Mouse (Mus musculus) thymus, adult 18-20 months (tissue): Measurements from ENCODE around the gene Carmil3.
A peak's percentile ranks its signal among the peaks of the same experiment; 100 is the strongest.

ENCODE experiments used
- DNase-seq, 2 experiments: peaks; one replicate each; pipeline ENCODE4 v3.0.0; 2022; ENCODE audit warnings: mixed read lengths in 2 of 2

Gene Carmil3

DNA sequence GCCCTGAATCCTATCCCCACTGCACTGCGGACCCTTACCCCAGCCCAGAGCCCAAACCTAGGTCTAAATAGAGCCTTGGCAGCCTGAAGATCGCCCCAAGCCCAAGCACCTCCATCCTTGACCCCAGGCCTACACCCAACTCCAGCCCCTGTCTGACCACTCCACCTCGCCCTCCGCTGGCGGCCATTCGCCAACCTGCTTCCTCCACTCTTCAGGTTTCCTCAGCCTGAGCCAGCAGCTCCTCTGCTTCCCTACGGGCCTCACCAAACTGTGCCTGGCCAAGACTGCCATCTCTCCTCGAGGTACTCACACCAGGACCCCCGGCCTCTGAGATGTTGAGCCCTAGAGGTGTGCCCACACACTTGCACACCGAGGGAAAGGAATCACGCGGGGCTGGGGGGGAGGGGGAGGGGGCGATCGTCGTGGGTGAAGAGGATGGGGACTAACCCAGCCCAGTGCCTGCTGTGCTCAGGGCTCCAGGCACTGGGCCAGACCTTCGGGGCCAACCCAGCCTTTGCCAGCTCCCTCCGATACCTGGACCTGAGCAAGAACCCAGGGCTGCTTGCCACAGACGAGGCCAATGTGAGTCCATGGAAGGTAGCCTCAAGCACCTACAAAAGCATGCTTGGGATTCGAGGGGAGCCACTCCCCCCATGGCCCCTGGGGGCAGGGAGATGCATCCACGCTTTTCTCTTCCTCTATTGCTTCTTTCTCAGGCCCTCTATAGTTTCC, 5.2 kb downstream of the Carmil3 start:
- no peak for DNase-seq

DNA sequence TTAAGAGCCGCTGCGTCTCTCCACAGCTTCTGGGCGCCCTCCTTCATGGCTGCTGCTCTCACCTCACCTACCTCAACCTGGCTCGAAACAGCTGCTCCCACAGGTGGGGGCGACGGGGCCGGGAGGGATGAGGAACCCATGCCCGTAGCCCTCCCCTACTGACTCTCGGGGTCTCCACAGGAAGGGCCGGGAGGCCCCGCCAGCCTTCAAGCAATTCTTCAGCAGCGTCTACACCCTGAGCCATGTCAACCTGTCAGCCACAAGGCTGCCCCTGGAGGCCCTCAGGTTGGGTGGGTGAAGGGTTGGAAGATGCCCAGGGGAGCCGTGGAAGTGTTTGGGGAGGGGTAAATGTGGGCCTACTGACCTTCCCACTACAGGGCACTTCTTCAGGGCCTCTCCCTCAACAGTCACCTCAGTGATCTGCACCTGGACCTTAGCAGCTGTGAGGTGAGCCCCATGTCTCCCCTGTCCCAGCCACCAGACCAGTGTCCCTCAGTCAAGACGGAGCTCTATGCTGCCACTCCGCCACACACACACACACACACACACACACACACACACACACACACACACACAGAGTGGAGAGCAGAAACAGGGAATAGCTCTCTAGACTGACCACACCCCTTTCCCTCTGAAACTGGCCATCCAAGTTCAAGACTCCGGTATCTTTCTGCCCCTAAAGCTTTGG, 6.5 kb downstream of the Carmil3 start:
- no peak for DNase-seq

DNA sequence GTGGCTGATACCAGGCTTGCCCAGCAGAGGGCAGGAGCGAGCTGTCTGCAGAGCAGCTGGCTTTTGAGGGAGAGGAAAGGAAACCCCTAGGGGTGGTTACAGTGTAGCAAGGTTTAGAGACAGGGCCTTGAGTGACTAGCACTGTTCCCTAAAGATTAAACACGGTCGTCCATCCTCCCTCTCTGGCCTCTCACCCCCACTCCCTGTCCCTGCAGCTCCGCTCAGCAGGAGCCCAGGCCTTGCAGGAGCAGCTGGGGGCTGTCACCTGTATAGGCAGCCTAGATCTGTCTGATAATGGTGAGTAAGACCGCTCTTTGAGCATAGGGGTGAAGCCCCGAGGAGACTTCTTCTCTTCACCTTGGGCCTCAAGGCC, 7.0 kb downstream of the Carmil3 start:
- peak; percentile 60 to 66 for DNase-seq

DNA sequence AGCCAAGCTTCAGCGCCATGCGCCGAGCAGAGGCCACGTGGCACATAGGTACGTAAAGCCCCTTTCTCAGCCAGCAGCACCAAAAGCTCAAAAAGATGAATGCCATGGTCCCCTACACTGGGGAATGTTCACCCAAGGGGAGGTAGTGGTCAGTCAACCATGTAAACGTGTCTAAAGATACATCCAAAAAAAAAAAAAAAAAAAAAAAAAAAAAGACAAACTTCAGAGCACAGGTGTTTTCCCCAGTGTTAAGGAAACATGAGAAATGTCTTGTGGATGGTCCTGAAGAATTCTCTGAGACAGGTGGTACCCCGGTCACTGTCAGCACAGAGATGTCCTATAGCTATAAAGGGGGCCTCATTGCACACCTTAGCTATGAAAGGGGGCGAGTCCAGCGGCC, 15.2 kb downstream of the Carmil3 start:
- no peak for DNase-seq

DNA sequence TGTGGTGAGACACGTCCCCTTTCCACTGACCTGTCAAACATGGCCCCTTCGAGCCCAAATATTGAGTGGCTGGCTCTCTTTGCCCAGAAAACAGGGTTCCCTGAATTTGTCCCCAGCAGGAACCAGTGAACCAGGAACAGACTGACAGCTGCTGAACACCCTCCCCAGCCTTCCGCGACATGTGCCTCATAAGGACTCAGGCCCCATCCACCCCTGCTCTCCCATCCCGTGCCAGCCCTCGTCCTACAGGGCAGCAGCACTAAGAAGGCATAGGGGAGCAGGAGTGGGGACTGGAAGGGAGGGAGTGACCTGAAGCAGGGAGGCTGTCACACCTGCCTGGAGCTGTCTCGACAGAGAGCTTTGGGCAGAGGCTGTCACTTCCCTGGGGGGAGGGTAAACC, 17.4 kb downstream of the Carmil3 start:
- no peak for DNase-seq

DNA sequence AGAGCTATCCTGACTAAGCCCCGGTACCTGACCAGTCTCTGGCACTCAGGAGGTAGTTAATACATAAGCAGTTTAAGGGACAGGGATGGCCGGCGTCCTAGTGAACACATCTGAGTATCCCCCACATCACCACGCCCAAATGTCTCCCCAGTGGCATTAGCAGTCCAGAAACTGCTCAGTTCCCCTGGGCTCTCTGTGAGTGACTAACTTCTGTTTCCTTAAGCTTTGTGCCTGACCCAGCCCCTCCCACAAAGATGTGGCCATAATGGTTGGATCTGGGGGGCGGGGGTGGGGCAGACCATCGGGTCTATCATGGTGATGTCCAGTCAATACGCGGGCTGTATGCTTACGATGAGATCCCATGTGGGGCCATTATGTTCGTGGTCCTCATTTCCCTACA, 19.1 kb downstream of the Carmil3 start:
- no peak for DNase-seq

DNA sequence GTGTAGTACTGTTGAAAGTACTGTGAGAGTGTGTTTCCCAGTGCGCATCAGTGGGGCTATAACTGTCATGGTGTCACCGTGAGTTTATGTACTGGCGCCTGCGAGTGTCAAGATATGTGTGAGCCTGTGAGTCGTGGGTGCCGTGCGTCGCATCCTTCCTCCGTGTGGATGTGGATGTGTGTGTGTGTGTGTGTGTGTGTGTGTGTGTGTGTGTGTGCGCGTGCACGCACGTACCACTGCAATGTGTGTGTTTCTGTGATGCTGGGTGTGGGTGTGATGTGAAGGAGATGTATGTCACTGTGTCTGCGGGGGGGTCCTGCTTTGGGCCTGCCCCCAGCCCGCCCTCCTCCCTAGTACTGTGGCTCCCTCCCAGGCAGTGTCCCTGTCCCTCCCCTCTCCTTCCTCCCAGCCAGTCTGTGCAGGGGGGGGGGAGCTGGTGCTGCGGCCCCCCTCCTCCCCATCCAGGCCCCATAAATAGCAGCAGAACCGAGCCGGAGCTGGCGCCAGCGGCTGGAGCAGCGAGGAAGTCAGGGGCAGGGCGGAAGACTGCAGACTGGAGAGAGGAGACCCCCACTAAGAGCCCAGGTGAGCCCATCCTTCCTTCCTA, 19.8 kb downstream of the Carmil3 start, which contains the start of gene Cpne6:
TSS of gene Cpne6 (plus strand) at position 321 of the 607 bp plus-strand sequence.
- no peak for DNase-seq

DNA sequence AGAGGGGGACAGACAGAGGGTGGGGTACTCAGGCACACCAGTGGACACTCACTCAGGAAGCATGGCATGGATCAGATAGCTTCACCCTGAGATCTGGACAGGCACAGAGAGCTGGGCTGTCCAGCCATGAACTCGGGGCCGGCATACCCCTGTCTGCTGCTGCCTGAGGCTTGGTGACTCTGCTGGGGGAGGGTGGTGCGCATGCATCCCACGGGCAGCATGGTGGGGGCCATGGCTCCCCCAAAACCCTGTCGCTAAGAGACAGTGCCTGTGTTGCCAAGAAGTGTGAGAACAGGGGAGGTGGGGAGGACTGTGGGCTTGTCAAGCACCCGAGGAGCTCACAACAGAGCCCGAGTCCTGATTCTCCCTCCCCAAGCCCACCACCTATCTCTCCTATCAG, 20.6 kb downstream of the Carmil3 start:
- DNase-seq = no peak

DNA sequence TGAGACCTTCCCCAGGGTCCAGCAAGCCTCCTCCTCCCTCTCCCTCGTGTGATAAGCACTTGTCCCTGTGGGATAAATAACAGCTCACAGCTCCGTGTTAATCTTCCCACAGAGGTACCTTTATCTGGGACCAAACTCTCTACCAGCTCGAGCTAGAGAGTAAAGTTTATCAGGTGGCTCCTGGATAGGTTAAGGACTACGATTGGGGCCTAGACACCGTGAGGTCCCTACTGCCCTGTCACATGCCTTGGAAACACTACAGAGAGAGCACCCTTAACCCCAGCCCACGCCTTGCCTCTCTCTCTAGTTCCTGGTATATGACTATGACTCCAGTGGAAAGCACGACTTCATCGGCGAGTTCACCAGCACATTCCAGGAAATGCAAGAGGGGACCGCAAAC, 23.5 kb downstream of the Carmil3 start:
- DNase-seq = no peak

DNA sequence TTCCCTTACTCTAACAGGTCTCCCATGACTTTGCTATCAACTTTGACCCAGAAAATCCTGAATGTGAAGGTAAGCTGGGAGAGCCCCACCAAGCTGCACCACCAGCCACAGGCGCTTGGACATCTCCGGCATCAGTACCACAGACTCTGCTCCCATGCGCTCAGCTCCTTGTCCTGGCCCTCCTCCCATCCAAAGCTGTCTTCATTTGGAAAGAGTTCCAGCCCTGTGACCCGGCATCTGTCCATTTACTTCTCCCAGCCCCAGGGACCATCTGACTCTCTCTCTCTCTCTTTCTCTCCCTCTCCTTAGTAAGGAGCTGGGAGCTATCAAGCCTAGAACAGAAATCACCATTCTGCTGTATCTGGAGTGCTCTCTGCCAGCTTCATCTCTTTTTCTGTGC, 25.4 kb downstream of the Carmil3 start:
- DNase-seq = no peak

DNA sequence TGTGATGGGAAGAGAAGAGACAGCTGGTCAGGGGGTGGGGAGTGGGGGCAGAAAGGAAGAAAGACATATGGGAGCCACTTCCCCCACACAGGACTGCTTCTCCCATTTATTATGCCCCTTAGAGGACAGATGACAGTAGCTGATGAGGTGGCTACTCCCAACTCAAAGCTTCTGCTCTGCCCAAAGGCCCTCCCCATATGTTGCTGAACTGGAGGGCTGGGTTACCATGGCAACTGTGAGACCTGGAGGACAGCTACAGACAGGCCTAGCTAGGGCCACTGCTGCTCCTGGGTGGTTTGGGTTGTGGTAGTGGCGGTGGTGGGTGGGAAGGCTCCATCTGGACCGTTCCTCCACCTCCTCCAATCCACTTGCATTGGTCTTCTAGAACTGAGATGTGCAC, 28.4 kb downstream of the Carmil3 start:
- no peak for DNase-seq

DNA sequence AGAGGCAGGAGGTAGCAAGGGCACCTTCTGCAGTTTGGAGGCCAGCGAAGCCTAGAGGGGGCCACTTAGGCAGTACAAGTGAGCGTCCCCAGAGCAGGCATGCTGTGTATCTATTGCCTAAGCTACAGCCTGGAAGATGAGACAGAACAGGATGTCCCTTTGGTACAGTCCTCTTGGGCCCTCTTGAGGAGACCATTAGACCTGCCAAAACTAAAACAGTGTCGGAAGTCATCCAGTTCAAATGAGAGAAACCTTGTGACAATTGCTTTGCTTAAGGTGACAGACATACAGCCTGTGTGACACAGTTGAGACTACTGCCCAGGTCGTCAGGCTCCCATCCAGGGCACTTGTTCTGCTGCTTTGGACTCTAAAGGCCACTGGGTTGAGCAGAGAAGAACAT, 29.2 kb downstream of the Carmil3 start:
- DNase-seq = no peak

DNA sequence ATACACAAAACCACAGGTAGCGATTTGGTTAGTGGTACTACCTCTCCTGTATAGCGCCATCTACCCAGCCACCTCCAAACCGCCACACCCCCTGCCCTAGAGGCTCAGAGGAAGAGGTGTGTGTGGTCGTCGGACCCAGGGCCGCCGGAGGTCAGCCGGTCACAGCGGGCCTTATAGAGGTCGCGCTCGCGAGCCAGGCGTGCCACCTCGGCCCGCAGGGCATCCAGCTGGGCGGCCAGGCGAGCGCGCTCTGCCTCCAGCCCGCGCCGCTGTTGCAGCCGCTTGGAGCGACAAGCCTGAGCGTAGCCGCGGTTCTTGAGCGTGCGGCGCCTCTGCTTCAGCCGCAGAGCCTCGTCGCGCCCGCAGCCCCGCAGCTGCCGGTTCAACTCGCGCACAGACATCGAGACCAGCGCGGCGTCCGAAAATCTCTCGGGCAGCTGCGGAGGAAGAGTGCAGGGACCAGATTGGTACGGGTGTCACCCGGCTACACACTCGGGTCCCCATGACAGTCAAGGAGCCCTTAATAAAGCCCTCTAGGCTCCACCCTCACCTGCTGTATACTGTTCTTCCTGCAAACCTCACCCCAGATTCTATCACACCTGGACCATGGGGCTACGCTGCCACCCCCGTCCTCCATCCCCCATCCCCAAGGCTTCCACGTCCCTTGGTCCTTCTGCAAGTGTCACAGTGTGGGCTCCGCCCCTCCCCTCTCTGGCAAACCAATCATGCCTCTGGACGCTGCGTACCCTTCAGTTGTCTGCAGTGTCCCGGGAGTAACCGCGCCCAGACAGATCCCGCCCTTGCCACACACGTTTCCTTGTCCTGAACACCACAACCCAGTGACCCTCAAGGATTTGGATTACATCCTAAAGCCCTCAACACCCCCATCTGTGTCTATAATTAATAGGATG, 30.3 kb downstream of the Carmil3 start:
- no peak for DNase-seq

DNA sequence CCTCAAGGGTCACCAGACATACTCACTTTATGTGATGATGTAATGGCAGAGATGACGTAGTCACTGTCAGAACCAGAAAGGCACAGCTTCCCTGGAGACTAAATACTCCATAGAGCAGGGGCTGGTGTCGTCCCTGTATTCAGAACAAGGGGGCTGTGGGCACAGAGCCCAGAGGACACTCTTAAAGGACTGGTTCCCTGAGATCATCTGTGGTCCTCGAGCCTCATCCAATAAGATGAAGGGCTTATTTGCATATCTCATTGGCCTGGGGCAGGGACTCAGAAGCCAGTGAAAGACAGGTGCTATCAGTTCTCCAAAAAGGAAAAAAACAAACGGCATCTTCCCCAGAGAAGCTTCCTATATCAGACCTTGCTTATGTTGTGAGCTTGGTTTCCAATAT, 33.6 kb downstream of the Carmil3 start:
- DNase-seq = no peak

DNA sequence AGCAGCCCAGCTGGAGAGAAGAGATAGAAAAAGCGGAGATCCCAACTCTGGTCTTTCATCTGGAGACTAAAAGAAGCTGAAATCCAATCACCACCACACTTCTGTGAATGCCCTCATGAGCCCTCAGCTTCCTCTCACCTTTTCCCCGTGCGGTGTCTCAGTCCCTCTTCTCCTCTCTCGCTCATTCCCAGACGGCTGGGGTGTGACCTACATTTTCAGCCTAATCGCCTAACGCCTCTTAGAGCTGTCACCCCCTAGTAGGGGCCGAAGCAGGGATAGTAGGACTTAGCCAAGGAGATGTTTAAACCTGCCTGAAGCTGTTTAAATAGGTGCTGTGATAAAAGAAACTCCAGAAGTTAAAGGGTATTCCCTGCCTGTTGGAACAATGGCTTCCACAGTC, 34.3 kb downstream of the Carmil3 start, which contains the start of gene Nrl:
TSS of gene Nrl (minus strand) at position 197 of the 400 bp plus-strand sequence.
- no peak for DNase-seq

DNA sequence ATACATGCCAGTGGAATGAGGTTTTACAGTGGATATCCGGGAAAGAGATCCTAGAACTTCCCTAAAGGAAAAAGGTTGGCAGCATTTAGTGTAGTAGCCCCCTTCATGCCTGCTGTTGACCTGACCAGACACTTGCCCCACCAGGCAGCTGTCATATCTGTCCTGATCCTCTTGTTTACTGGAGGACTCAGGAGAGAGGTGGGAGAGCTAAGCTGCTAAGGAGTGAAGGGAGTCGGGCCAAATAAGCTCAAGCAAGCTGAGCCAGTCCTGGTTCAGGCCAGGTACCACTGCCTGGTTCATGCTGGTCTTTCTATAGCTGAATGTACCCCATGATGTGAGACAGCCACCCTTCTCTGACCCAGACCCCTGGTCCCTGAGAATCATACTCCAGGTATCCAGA, 36.2 kb downstream of the Carmil3 start:
- DNase-seq = no peak

DNA sequence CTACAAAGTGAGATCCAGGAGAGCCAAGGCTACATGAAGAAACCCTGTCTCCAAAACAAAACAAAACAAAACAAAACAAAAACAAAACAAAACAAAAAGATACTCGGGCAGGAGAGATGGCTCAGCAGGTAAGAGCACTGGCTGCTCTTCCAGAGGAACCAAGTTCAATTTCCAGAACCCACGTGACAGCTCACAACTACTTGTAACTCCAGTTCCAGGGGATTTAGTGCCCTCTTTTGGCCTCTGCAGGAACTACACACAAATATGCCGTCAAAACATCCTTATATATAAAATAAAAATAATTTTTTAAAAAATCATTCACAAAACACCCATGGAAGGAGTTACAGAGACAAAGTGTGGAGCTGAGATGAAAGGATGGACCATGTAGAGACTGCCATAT, 37.5 kb downstream of the Carmil3 start:
- DNase-seq = no peak

DNA sequence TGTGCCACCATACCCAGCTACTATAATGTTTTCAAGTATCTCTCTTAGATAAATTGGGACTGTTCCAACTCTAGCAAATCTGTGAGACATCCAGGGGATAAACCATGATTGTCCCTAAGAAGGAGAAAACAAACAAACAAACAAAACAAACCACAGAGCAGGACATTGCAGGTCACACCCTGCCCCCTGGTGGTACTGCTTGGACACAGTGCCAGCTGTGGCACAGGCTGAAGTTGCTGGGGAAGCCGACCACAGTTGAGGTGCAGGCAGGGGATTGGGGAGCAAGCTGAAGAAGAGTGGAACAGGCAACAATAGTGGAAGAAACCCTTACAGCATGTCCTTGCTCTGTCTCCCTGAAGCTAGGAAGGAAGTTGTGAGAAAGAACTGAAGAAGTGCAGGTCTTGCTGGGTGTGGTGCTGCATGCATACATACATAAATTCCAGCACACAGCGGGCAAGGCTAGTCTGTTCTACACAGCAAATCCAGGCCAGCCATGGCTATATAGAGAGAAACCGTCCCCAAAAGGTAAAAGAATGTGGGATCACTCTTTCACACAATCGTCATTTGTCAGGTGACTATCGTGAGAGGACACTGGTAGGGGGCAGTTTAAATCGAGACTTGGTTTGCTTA, 45.8 kb downstream of the Carmil3 start:
- no peak for DNase-seq

DNA sequence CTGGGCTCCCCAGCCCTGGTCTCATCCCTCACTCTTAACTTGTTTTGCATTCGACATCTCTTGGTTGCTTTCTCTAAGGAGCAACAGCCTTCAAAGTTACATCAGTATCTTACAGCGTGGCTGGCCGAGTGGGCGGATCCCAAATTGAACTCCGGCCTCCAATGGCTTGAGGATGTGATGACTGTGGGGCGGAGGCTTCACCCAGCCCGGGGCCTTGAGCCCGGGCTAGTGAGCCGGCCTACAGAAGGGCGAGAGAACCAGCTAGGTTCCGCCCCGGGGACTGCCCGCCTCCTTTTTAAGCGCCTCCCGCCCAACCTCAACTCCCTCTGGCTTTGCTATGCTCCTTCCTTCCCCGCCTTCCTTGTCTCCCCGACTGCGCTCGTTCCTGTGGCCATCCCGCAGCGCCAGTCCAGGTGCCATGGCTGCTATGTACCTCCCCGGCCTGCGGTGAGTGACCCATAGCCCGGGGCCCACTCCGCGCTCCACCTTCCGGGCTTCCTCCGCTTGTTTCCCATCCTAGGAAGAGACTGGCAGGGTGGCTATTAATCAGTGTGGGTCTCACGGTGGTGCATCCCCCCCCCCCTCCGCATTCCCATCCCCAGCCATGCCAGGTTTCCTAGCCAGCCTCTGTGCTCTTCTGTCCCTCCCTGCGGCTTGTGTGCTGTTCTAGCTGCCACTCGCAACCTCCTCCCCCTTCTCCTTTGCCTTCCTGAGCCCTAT, 49.8 kb downstream of the Carmil3 start, which contains the start of gene Pck2:
TSS of gene Pck2 (plus strand) at position 200 of the 720 bp plus-strand sequence.
- peak; percentile 48 to 57 for DNase-seq

DNA sequence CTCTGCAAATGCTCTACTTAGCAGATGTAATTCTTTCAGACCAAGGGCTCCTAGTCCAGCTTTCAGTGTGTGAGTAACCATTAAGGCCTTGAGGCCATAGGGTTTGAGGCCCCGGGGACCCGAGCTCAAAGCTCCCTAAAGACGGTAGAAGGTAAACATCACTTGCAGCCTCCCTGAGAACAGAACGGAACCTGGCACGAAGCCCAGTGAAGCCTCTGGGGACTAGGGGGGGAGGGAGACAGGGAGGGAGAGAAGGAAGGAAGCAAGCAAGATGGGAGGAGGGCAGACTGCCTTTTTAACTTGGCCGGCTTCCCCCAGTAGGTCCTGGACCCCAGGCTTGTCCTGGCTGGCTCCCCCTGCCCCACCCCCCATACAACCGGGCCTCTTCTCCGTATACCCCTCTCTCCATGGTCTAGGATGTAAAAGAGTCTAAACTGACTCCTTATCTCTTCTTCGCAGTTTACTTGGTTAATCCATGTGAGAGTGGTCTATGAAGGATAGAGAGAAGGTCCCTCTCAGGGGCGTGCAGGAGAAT, 50.4 kb downstream of the Carmil3 start:
- peak; percentile 34 to 53 for DNase-seq

DNA sequence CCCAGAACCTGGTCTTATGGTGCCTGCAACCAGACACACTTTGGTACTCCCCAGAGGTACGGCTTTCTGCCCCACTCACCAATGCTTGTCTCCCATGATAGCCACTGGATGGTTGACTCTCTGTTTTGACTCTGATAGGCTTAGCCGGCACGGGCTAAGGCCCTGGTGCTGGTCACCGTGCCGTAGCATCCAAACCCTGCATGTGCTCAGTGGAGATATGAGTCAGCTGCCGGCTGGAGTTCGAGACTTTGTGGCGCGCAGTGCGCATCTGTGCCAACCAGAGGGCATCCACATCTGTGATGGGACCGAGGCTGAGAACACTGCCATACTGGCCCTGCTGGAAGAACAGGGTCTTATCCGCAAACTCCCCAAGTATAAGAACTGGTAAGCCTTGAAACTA, 51.8 kb downstream of the Carmil3 start:
- DNase-seq = no peak
